Mouse (Mus musculus) ES-Bruce4 (cell line): ENCODE results near the gene Ppp2r5c. TPM values are rescaled to one million over a fixed set of nuclear protein-coding genes. Genes with fewer than 3 reads are reported as not detected.

Experiments
- H3K27ac ChIP-seq: 2 replicates; pipeline ENCODE4 v1.5.1; 2012; ENCODE audit warnings: low read length, inconsistent platforms; ENCODE audit not compliant: insufficient read depth
- H3K27me3 ChIP-seq: 2 replicates; pipeline ENCODE4 v1.6.1; 2012; ENCODE audit warnings: mild to moderate bottlenecking, low read length, inconsistent platforms; ENCODE audit not compliant: control insufficient read depth, poor library complexity, insufficient read depth, severe bottlenecking
- H3K36me3 ChIP-seq: 2 replicates; pipeline ENCODE4 v1.6.1; 2012; ENCODE audit warnings: inconsistent platforms, mild to moderate bottlenecking, low read length, moderate library complexity; ENCODE audit not compliant: control insufficient read depth, poor library complexity, insufficient read depth, severe bottlenecking
- H3K4me1 ChIP-seq: one replicate; pipeline ENCODE4 v1.8.1; 2011; ENCODE audit warnings: low read length; ENCODE audit not compliant: control insufficient read depth, insufficient read depth
- H3K4me3 ChIP-seq: 2 replicates; pipeline ENCODE4 v1.5.1; 2011; ENCODE audit warnings: low read depth, mild to moderate bottlenecking, low read length
- H3K9ac ChIP-seq: 2 replicates; pipeline ENCODE4 v1.6.1; 2012; ENCODE audit warnings: low read depth, mild to moderate bottlenecking, inconsistent platforms; ENCODE audit not compliant: poor library complexity, severe bottlenecking
- H3K9me3 ChIP-seq: replicated peaks from 2 replicates; pipeline ENCODE4 v1.6.1; 2012; ENCODE audit warnings: mild to moderate bottlenecking, low read length, inconsistent platforms; ENCODE audit not compliant: control insufficient read depth, poor library complexity, insufficient read depth, severe bottlenecking
- CTCF ChIP-seq: IDR thresholded peaks from one replicate; pipeline ENCODE4 v1.8.1; 2011; ENCODE audit warnings: low read depth, low read length
- EP300 ChIP-seq: IDR thresholded peaks from 2 replicates; pipeline ENCODE4 v1.6.1; 2011; ENCODE audit warnings: low read depth, low read length; ENCODE audit not compliant: insufficient read depth
- POLR2A ChIP-seq: IDR thresholded peaks from one replicate; pipeline ENCODE4 v1.8.1; 2011; ENCODE audit warnings: low read length; ENCODE audit not compliant: insufficient read depth
- polyA plus RNA-seq: library from polyadenylated mRNA; stranded (reverse); fragments of >200 nt; gene quantifications from 2 replicates; pipeline ENCODE4 v1.2.4, GENCODE M21; 2011; ENCODE audit warnings: low read depth; ENCODE audit not compliant: missing spikeins, insufficient read depth, insufficient read length

Ppp2r5c gene
- polyA plus RNA-seq, 1 experiment, result 223 TPM

- peak within 1 kb of the TSS; percentile 71 for H3K27ac ChIP-seq
- no peaks in the 10 kb centered on the region for H3K36me3 ChIP-seq
- no peaks in the 10 kb centered on the region for H3K27me3 ChIP-seq
- no peaks in the 10 kb centered on the region for H3K9me3 ChIP-seq
- H3K4me3 ChIP-seq, result peak within 1 kb of the TSS; percentile 96
- H3K9ac ChIP-seq, result peak within 1 kb of the TSS; percentile 87
- TF ChIP-seq EP300 (no peak), POLR2A (peak; percentile 80), CTCF (no peak)
- H3K4me1 ChIP-seq, result no peaks in the 10 kb centered on the region
These were observed 154.6 kb downstream of the Ppp2r5c start, which contains the start of gene Dync1h1 for GRCm38 (mm10) chr12:110601241-110602218. Gene Dync1h1 (plus strand): TSS chr12:110601452.

- Histone ChIP-seq H3K9me3 (no peaks in the 10 kb centered on the region), H3K36me3 (no peaks in the 10 kb centered on the region), H3K27ac (no peak overlapping the region), H3K4me3 (no peak overlapping the region), H3K27me3 (no peaks in the 10 kb centered on the region), H3K4me1 (no peaks in the 10 kb centered on the region), H3K9ac (no peak overlapping the region)
- TF ChIP-seq POLR2A, result no peak
- TF ChIP-seq CTCF, result no peak
- TF ChIP-seq EP300, result no peak
These were observed 159.2 kb downstream of the Ppp2r5c start for GRCm38 (mm10) chr12:110606161-110606560.

GRCm38 (mm10) chr12:110606676-110607075 lies 159.8 kb downstream of the Ppp2r5c start:
- no peaks in the 10 kb centered on the region for H3K36me3 ChIP-seq
- TF ChIP-seq POLR2A (no peak), CTCF (no peak), EP300 (no peak)
- no peaks in the 10 kb centered on the region for H3K9me3 ChIP-seq
- H3K27ac ChIP-seq, result no peak overlapping the region
- H3K4me3 ChIP-seq, result no peak overlapping the region
- H3K27me3 ChIP-seq, result no peaks in the 10 kb centered on the region
- H3K9ac ChIP-seq, result no peak overlapping the region
- no peaks in the 10 kb centered on the region for H3K4me1 ChIP-seq

GRCm38 (mm10) chr12:110608460-110609152 lies 161.7 kb downstream of the Ppp2r5c start:
- Histone ChIP-seq H3K27me3 (no peaks in the 10 kb centered on the region), H3K9ac (0 out of 2 replicates have a peak overlapping the region, but pooled peaks have one; percentile 27), H3K4me1 (no peaks in the 10 kb centered on the region), H3K4me3 (peak overlapping the region; percentile 28; the same call in 1 of the 2 replicates), H3K36me3 (peaks cover 13% of the 10 kb centered on the region), H3K9me3 (no peaks in the 10 kb centered on the region), H3K27ac (peak overlapping the region; percentile 52)
- TF ChIP-seq CTCF, result peak; percentile 40
- peak; percentile 81; the same call in 1 of the 2 replicates for TF ChIP-seq EP300
- no peak for TF ChIP-seq POLR2A

GRCm38 (mm10) chr12:110609153-110609497 lies 162.2 kb downstream of the Ppp2r5c start:
- no peak for TF ChIP-seq EP300
- no peak for TF ChIP-seq CTCF
- TF ChIP-seq POLR2A, result no peak
- Histone ChIP-seq H3K9ac (peak overlapping the region; percentile 27; the same call in 1 of the 2 replicates), H3K27me3 (no peaks in the 10 kb centered on the region), H3K27ac (peak overlapping the region; percentile 46; the same call in 1 of the 2 replicates), H3K36me3 (peaks cover 16% of the 10 kb centered on the region), H3K4me3 (peak overlapping the region; percentile 28; the same call in 1 of the 2 replicates), H3K9me3 (no peaks in the 10 kb centered on the region), H3K4me1 (no peaks in the 10 kb centered on the region)
